Comparison of ENCODE assay signal across 34 mouse cellular contexts in the genomic region with DNA sequence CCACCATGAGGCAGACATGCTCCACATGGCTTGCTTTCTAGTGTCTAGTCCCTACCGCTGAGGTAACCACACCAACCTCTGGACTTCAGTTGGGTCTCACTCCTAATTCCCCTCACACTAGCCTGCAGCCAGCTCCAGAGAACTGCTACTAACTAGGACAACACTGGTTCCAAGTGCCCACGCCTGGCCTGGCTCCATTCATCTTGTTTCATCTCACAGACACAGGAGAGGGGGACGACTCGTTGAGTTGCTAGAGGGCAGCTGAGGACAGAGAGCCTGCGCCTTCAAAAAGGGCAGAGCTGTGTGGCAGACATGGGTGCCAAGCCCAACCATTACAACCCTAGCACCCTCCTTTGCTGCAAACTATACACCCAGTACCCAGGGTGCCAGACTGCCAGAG.
A peak's percentile ranks its signal among the peaks of the same experiment; 100 is the strongest.
DNase-seq lines count a peak whose midpoint lies in the region; ATAC-seq and TF ChIP-seq lines count a peak whose summit lies in the region.
"Had no signal": no experiment of that assay in that cellular context is flagged by ENCODE, and none has a peak within 500 bp of the region (broad histone marks: within the 10 kb centered on the region; RNA-seq: fewer than 3 reads in every experiment).

No protein-coding gene starts in this region.

- no peak overlapping the region for H3K4me3 ChIP-seq in heart, embryonic 10.5 days
- no peak overlapping the region for H3K4me3 ChIP-seq in midbrain, embryonic 10.5 days
- H3K4me3 ChIP-seq in midbrain, postnatal 0 days (ENCODE audit: low read depth, low read length), result no peak overlapping the region
- H3K4me3 ChIP-seq: embryonic facial prominence, embryonic 13.5 days; forebrain, embryonic 10.5 days; gastrocnemius, adult 2 months; hindbrain, embryonic 10.5 days; kidney, embryonic 15.5 days; left cerebral cortex, adult 2 months; limb, embryonic 10.5 days; limb, embryonic 15.5 days; liver, embryonic 13.5 days; myocyte; neural tube, embryonic 12.5 days had no signal

- no peaks in the 10 kb centered on the region for H3K4me1 ChIP-seq in heart, embryonic 10.5 days
- peaks cover 30% of the 10 kb centered on the region for H3K4me1 ChIP-seq in midbrain, embryonic 10.5 days
- peaks cover 4% of the 10 kb centered on the region; the same call in 1 of the 2 replicates for H3K4me1 ChIP-seq in midbrain, postnatal 0 days (ENCODE audit: insufficient read depth, low read length)
- H3K4me1 ChIP-seq: embryonic facial prominence, embryonic 13.5 days; kidney, embryonic 15.5 days; limb, embryonic 10.5 days; limb, embryonic 15.5 days; liver, embryonic 13.5 days; neural tube, embryonic 12.5 days had no signal

- H3K27me3 ChIP-seq in heart, embryonic 10.5 days (ENCODE audit: insufficient read depth, poor library complexity, severe bottlenecking), result no peaks in the 10 kb centered on the region
- no peaks in the 10 kb centered on the region for H3K27me3 ChIP-seq in midbrain, embryonic 10.5 days (ENCODE audit: low read depth, poor library complexity, severe bottlenecking)
- no peaks in the 10 kb centered on the region for H3K27me3 ChIP-seq in midbrain, postnatal 0 days (ENCODE audit: insufficient read depth, low read length)
- H3K27me3 ChIP-seq: embryonic facial prominence, embryonic 13.5 days; kidney, embryonic 15.5 days; limb, embryonic 15.5 days; liver, embryonic 13.5 days; neural tube, embryonic 12.5 days; Patski had no signal

- no peak overlapping the region for H3K4me2 ChIP-seq in midbrain, postnatal 0 days (ENCODE audit: low read depth, low read length, poor library complexity, severe bottlenecking)
- H3K4me2 ChIP-seq: embryonic facial prominence, embryonic 13.5 days; kidney, embryonic 15.5 days; limb, embryonic 15.5 days; liver, embryonic 13.5 days; neural tube, embryonic 12.5 days had no signal

- no peak overlapping the region for H3K9ac ChIP-seq in midbrain, postnatal 0 days (replicated peaks; ENCODE audit: low read length, poor library complexity, severe bottlenecking)
- H3K9ac ChIP-seq: embryonic facial prominence, embryonic 13.5 days; kidney, embryonic 15.5 days; limb, embryonic 15.5 days; liver, embryonic 13.5 days; neural tube, embryonic 12.5 days had no signal

- no peak for ATAC-seq in midbrain, postnatal 0 days (ENCODE audit: low FRiP score)
- ATAC-seq in activated CD4-positive, CD25-positive, alpha-beta regulatory T cell, adult 4 months, result no peak
- ATAC-seq: forebrain, embryonic 16.5 days; hindbrain, embryonic 16.5 days; midbrain, embryonic 16.5 days; Patski had no signal

- H3K36me3 ChIP-seq in heart, embryonic 10.5 days, result no peaks in the 10 kb centered on the region
- no peaks in the 10 kb centered on the region for H3K36me3 ChIP-seq in midbrain, embryonic 10.5 days
- no peaks in the 10 kb centered on the region for H3K36me3 ChIP-seq in midbrain, postnatal 0 days (ENCODE audit: insufficient read depth, low read length)
- H3K36me3 ChIP-seq: embryonic facial prominence, embryonic 13.5 days; forebrain, embryonic 10.5 days; hindbrain, embryonic 10.5 days; kidney, embryonic 15.5 days; limb, embryonic 10.5 days; limb, embryonic 15.5 days; liver, embryonic 13.5 days; neural tube, embryonic 12.5 days had no signal

- no peak overlapping the region for H3K27ac ChIP-seq in heart, embryonic 10.5 days
- H3K27ac ChIP-seq in midbrain, embryonic 10.5 days (replicated peaks), result 0 out of 2 replicates have a peak overlapping the region, but pooled peaks have one; percentile 28
- H3K27ac ChIP-seq in midbrain, postnatal 0 days (ENCODE audit: low read depth, low read length), result no peak overlapping the region
- H3K27ac ChIP-seq: embryonic facial prominence, embryonic 13.5 days; forebrain, embryonic 10.5 days; gastrocnemius, adult 2 months; kidney, embryonic 15.5 days; left cerebral cortex, adult 2 months; limb, embryonic 10.5 days; limb, embryonic 15.5 days; liver, embryonic 13.5 days; macrophage; neural tube, embryonic 12.5 days had no signal

- no peak for TF ChIP-seq CTCF in midbrain, postnatal 0 days (IDR thresholded peaks at IDR 0.05)

- peak; percentile 74 for DNase-seq in heart, adult 11 months
- no peak for DNase-seq in heart, embryonic 10.5 days (ENCODE audit: low spot score)
- no peak for DNase-seq in midbrain, embryonic 10.5 days (ENCODE audit: low spot score)
- DNase-seq in midbrain, postnatal 0 days (ENCODE audit: low spot score), result no peak
- peak; percentile 36 to 50 for DNase-seq in left cerebral cortex, postnatal 36 days (ENCODE audit: low spot score in 2 of 2)
- DNase-seq in right cerebral cortex, postnatal 36 days (ENCODE audit: low spot score in 2 of 2), result peak; percentile 50 to 67
- DNase-seq in adipocyte (ENCODE audit: low spot score), result no peak
- DNase-seq: adrenal gland, postnatal 25 days; cerebellum, adult 18-20 months; cerebellum, postnatal 10 days; gastrocnemius, adult 2 months; heart, postnatal 14 days; kidney, adult 18-20 months; kidney, postnatal 4 days; liver, embryonic 13.5 days; lung, adult 2 months; lung, postnatal 10 days; thymus, adult 18-20 months; thymus, postnatal 25 days had no signal

- intact Hi-C loops in left cerebral cortex, postnatal 36 days (cut with DNase I), result no loop called here

- WGBS in heart, embryonic 10.5 days, result 77% methylated on average over 5 of the region's 5 CpGs
- 91% methylated on average over 5 of the region's 5 CpGs for WGBS in midbrain, embryonic 10.5 days
- WGBS in midbrain, postnatal 0 days, result 85% methylated on average over 5 of the region's 5 CpGs

- no peaks in the 10 kb centered on the region for H3K9me3 ChIP-seq in heart, embryonic 10.5 days
- H3K9me3 ChIP-seq in midbrain, embryonic 10.5 days (replicated peaks), result no peaks in the 10 kb centered on the region
- no peaks in the 10 kb centered on the region for H3K9me3 ChIP-seq in midbrain, postnatal 0 days (ENCODE audit: low read length)
- H3K9me3 ChIP-seq: embryonic facial prominence, embryonic 13.5 days; forebrain, embryonic 10.5 days; hindbrain, embryonic 10.5 days; kidney, embryonic 15.5 days; limb, embryonic 10.5 days; limb, embryonic 15.5 days; liver, embryonic 13.5 days; neural tube, embryonic 12.5 days had no signal

Comparison
In these comparisons a context has a peak if more than half of its experiments do, and no peak if none do; other contexts are left out.
1. DNase-seq: peak in heart, adult 11 months (single experiment), left cerebral cortex, postnatal 36 days (2 of 2) and right cerebral cortex, postnatal 36 days (2 of 2); none in heart, embryonic 10.5 days (single experiment), midbrain, embryonic 10.5 days (single experiment), midbrain, postnatal 0 days (single experiment) and adipocyte (single experiment).